Mouse (Mus musculus) lung, adult 18-20 months (tissue): ENCODE measurements around the gene Pgm5.

Experiments
- DNase-seq, 2 experiments: peaks; one replicate each; pipeline ENCODE4 v3.0.0; 2022; ENCODE audit warnings: mixed read lengths in 2 of 2

Pgm5 gene

DNA sequence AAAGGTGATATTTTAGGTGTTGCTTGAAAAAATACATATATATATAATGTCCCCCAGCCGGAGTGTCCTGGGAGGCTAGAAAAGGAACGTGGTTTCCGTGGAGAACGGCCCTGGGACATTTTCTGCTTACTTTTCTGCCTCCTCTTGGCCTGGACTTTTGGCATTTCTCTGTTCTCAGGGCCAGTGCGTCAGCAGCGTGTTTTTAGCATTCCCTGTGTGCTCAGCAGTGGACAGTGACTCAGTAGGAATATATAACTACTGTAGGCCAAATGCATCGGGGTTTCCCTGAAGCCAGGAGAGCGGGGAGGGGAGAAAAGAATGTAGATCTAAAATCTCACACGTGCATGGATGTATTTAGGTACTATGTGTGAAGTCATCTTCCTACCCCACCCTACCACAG lies 3.8 kb upstream of the Pgm5 start:
- no peak for DNase-seq

DNA sequence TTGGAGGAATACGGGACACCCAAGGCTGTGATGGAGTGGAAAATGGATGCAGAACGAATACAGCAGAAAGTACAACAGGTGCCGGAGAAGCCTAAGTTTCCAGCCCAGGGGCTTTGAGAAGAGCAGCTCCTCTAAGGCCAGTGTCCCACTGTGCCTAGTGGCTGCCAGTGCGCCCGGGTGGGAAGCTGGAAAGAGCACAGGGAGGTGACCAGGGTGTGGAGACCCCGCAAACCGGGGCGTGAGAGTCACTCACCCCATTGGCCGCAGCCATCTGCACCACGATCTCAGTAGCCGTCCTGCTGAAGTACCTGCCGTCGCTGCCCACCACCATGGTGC lies 411 bp downstream of the Pgm5 start:
- no peak for DNase-seq

DNA sequence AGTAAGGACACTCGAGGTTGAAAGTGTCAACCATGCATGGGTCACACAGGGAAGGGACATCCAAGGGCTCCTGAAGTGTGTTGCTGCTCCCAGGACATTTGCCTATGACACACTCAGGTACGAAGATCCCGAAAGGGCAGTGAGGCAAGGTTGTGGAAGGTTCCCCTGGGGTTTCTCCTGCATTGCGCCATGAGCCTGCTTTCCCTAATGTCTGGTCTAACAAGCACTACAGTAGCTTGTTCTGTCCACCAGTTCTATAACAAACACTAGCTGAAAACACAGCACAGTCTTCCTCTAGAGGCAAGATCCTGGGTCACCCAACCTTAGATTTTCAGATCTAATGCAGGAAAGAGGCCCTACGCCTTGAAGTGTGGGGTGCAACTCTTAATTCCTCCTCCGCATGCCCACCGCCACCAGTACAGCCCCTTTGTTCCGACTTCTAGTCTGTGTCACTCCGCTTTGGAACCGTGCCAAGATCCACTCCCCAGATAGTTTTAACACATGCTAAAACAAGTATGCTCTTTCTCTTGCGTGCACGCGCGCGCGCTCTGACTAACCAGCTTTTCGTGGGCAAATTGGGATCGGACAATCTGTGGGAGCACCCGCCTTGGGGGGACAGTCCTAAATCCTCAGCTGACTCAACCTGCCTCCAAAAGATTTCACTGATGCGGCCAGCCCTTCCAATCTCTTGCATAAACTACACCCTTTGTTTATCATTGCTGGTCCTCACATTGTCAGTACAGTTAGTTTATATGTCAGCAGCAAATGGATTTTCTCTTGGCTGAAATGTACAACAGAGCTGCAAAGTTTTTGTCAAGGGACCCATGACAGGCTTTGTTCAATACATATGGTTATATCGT lies 10.0 kb downstream of the Pgm5 start:
- no peak for DNase-seq

DNA sequence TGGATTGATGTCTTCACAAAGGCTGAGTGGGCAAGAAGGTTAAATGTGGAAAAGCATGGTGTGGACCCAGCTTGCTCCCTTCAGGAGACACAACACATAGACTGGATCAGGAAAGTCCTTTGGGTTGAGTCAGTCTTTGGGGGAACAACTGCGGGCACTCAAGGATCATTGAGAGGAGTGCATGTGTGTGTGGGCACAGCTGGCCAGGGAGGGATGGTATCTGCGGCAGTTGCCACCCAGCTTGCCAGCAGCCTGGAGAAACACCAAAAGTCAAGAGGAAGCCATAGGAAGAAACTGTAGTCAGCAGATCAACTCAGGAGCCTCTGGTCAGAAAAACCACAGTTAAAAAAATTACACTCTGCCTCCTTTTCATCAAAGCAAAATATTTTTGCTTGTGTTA lies 12.8 kb downstream of the Pgm5 start:
- no peak for DNase-seq

DNA sequence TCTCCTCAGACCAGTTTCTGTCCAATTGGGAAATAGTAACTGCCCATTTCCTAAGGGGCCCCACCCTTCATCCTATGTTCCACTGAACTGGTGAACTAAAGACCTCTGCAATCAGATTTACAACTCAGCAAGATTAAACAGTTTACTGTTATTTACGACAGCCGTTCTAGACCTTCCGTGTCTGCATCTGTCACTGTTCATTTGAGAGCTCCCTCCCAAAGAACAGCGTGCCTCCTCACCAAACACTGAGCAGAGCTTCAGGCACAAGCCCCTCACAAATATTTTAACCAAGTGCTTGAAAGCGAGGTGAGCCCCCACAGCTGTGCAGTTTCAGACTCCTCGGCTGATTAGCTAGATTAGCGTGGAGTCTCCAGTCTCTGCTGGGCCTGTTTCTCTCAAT lies 13.3 kb downstream of the Pgm5 start:
- DNase-seq: no peak

DNA sequence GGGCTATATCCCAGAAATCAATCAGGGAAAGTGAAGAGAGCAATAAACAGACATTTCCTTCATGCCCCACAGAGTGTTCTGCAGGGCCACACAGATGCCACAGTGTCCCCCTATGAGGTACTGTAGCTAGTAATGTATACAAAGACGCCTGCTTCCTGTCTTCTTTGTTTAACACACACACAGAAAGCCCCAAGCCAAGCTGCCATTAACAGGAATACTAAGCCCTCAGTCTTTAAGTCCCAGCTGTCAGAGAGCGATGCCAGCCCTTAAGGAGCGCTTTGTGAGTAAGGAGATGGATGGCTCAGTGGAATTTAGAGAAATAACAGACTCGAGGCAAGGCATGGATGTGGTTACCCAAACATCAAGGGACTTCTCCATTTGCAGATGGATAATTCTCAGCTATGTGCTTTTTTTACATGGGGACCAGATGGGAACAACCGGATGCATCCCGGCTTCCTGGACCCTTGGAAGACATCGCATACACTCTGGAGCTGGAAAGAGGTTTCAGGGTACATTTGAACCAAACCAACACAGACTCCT lies 16.6 kb downstream of the Pgm5 start:
- no peak for DNase-seq

DNA sequence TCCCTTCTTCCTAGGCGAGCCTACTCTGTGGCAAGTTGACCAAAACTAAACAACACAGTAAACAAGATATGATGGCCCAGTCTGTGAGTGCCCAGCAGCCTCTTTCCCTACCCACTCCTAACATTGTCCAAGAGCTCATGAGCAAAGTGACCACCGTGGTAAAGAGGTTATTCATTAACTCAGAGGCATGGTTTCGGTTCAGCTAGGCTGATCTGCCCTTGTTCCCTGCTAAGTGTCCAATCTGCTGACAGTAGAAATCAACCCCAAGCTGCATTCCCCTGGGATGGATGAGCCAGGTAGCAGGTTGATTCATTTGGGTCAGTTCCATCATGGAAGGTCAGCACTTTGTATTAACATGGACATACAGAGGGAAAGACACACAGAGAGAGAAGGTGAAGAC lies 19.6 kb downstream of the Pgm5 start:
- DNase-seq: no peak

DNA sequence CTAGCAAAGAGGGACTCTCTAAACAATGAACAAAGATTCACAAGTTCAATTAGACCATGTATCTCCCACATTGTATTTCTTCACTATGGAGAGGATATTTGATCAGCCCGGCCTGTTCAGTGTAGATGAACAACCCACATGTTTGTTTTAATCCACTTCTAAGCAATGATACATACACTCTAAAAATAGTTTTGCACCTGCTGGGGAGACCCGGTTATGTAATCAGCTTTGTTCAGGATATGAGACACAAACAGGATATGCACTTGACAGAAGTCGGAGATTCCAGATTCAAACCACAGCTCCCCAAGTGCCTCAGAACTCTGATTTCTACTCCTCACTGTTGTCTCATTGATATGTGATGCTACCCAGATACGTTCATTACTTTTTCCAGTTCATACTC lies 37.1 kb downstream of the Pgm5 start:
- no peak for DNase-seq

DNA sequence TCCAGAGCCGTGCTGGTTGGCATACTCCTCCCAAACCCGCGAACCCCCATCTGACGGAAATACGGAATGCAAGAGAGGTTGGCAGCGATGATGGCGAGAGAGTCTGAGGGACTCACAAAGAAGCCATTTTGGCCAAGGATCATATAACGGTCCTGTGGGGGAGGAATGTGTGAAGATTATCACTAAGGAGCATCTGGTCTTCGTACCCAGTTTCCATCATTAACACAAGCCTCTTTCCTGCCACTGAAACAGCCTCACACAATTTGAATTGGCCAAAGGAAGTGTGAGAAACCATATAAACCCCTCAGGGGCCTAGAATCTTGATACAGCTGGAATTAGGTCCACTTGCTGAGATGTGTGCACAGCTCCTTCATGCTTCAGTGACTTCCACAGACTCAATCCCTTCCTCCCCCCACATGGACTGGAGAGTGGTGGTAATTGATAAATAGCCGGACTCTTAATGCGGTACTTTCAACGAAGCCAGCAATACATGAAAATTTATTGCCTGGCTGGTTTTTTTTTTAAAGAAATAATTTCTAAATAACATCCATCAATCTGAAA lies 45.9 kb downstream of the Pgm5 start:
- DNase-seq: no peak

DNA sequence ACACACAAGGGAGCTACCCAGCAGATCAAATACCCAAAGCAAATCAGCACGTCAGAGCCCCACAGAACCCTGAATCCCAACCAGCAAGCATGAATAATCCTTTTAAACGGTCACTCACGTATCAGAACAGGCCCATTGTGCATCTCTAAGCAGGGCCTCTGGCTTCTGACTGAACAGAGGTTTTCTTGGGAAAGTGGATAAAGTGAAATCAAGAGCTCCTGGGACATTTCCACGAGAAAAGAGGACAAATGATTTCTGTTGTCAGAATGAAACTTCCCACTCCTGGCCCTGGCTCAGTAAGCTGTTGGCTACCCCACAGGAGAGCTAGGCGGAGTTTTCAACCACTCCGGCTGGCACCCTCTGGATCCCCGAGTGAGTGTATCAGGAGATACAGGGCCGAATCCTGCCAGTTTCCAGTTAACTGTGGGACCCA lies 48.8 kb downstream of the Pgm5 start:
- DNase-seq: no peak

DNA sequence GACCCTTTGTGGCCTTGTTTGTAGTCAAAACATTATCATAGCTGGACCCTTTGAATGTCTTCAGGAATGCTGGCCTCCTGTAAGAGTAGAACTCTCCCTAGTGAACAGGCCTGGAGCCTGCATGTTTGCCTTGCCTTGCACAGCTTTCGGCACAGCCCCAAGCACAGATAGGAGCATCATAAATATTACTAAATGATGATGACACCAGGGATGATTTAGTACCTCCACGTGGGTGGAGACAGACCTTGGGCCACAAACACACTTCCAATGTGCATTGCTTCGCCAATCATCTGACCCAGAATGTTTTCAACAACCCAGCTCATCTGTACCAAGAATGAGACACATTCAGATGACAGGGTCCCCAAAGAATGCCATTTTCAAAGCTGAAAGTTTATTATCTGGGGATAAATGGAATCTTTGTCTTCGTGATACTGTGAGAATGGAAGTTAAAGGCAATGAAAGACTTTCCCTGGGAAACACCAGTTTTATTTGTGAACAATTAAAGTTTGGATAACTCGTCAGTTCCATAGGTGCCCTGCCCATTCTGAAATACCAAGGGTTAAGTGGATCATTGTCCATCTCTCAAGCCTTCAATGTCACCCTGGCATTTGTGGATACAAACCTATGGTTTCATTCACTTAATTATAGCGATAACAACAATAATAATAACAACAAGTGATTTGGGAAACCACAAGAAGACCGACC lies 49.4 kb downstream of the Pgm5 start:
- no peak for DNase-seq

DNA sequence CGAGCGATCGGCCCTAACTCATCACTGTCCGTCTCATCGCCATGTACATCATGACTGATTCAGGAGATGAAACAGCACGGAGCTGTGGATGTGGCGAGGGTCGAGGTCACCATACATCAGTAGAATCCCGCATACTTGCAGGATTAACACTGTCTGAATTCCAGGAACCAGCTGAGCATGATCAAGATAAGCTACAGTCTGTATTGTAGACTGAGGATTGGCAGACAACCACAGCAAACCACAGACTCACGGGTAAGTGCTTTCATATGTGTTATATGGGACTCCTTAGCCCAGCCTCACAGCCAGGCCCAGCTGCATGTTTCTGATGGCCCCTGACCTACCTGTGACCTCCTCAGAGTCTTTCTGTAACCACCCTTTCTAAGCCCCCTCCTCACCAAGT lies 50.2 kb downstream of the Pgm5 start:
- no peak for DNase-seq

DNA sequence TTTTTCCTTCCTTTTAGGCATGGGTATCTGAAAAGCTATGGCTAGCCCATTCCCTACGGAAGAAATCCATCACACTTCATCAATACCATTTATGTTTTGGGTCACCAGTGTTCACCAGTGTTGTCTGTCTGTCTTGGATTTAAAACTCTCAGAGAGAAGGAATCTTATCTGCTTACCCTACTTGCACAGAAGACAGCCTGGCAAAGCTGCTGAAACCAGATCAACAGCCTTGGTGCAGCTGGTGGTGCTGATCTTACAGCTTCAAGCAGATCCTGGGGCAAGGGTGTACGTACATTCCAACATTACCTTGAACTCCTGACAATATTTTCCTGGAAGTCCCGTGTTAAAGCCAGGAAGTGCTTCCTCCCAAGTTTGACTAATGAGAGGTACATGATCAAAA lies 55.6 kb downstream of the Pgm5 start:
- no peak for DNase-seq

DNA sequence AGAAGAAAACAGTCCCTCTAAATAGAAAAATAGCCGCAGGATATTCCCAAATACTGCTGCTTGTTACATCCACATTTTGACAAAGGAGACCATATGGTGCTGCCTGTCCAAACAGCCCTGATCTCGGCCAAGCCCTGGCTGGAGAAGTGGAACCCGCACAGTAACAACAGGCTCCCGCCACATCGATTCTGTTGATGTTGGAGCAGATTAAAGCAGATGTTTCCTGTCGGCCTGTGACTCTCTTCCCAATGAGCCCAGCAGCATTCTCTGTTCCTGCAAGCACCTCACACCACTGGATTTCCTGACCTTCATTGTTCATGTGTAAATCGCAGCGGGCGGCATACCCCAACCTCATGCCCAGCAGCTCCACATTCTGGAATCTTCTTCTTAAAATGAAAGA lies 64.0 kb downstream of the Pgm5 start:
- DNase-seq: peak; percentile 7 to 13

DNA sequence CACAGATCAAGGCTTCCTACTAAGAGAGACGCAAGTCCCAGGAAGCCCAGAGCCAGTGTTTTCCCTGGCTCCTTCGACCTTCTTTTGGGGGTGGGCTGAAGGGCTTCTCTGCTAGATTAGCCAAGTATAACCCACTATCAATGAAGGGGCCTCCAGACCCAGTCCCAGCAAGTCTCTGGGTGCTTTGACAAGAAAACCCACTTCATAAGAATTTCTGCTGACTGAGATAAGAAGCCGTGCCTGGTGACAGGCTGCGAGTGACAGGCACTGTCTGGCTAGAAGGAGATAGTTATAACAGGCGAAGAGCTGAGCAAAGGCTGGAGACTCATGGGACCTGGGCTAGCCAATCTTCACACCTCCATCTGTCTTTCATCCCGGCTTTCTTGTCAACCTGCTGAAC lies 67.3 kb downstream of the Pgm5 start:
- DNase-seq: no peak

DNA sequence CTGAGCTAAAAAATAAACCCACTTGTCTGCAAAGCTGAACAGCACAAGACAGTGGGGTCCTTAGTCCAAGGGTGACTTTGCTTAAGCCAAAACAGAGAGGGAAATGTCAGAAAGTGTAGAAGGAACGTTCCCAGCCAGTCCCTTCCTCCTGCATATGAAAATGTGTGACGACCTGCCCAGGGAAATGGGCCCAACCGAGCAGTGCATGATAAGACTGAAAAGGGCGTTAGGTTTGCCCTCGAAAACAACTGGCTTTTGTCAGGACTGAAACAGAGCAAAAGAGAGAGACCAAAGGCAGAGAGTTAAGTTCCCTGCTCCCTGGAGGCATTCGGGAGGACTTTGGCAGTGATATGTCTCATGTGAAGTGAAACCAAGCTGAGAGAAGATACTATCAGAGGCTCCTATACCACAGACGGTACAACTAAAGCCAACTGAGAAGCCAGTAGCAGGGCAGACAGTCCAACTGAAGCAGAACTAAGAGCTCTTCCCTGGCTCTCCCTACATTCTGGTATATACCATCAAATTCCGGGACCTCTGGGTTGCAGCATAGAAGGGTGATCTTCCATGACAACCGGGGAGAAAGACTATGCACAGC lies 68.0 kb downstream of the Pgm5 start:
- no peak for DNase-seq

DNA sequence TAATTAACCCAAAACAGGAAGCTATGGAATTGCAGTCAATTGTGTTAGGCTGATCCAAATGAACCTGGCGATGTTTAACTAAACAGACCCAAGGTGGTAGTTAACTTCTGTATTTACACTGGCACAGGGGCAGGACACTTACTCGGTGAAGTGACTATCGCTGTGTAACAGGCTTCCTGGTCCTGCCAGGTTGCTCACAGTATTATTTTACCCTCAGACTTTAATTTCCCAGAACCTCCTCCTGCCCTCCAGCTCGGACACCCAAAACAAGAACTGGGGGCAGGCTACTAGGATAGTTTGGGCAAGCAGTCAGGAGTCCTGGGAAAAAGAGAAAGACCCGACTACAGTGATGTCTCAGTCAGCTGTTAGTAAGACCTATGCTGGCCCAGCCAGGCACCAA lies 68.8 kb downstream of the Pgm5 start:
- no peak for DNase-seq

DNA sequence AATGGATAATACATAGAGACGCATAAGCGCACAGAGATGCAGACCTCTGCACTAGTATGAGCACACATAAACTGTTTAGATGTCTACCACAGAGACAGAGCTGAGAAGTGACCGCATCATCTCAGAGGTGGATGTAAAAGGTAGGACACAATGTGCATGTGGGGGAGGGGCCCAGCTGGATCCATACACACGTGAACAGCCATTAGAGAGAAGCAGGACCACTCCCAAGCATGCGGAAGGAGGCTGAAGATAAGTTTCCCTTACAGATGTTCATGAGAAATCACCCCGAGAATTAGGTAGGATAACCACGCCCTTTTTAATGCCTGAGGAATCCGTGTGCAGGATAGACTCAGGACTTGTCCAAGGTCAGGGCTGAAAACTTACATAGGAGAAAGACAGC lies 75.8 kb downstream of the Pgm5 start:
- DNase-seq: no peak

DNA sequence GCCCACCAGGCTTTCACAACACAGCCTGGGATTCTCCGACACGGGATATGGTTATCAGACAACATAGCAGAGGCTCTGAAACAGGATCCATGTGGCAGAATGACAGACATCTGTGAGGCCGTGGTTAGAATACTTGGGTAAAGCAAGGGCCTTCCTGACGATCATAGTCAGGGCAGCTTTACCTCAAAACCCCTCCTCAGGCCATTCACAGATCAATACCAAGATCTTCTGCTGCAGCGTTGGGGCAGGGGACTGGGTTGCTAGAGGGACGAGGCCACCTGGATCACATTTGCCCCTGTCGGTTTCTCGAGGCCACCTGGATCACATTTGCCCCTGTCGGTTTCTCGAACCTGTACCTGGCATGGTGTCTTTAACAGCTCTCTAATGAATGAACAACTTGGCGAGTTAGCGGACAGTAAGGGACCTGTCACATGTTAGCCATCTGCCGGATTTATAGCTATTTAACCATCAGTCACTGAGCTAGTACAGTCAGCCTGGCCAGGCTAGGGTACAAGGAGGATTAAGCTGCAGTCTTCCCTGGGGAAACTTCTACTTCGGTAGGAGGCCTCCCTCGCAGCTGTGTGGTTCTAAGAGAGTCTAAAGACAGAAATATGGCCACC lies 76.5 kb downstream of the Pgm5 start:
- DNase-seq: no peak

DNA sequence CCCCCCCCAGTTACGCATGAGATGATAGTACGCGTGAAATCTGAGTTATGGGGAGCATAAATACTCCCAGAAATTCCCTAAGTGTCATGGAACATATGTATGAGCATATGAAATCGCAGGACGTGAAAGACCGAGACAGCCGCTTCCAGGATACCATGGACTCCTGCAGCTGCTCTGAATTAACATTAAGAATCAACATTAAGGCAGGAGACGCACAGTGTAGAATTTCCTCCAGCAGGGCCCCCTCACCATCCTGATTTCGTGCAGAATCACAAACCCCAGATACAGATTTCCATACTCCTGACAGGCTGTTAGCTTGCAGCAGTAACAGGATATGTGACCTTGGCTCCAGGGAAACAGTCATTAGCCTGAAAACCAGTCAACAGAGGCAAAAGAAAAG lies 77.9 kb downstream of the Pgm5 start:
- no peak for DNase-seq

DNA sequence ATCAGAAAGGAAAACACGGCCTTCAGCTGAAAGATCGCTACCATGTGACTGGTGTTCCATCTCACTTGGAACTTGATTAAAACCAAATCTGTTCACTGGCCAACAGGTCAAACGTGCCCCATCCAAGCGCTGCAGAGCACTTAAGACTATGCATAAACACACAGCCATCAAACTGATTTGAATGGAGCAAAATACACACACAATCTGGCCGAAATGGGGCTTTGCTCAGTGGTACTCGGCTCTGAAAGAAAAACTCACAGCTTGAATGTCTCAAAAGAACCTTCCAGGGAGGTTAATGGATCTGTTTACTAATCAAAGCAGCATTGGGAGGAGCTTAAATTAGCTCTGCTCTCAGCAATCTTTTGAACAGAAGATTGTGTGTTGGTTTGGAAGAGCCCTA lies 81.7 kb downstream of the Pgm5 start:
- peak in 1 of 2 experiments; percentile 10 for DNase-seq

DNA sequence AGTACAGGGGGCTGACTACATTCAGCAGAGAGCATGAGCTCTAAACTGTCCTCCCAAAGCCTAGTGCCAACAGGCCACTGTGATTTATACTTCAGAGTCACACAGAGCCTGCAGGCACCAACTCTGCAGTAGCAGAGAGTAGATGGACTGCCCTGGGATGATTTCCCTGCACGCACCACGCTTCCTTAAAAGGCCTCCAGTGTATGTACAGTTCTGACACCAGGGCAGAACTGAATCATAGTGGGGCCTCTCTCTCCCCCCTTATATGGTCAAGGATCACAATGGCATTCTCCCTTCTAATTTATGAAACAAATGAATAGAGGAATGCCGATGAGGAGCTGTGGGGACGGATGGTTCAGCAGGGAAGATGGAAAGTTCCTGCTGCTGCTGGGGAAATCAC lies 91.3 kb downstream of the Pgm5 start:
- DNase-seq: no peak

DNA sequence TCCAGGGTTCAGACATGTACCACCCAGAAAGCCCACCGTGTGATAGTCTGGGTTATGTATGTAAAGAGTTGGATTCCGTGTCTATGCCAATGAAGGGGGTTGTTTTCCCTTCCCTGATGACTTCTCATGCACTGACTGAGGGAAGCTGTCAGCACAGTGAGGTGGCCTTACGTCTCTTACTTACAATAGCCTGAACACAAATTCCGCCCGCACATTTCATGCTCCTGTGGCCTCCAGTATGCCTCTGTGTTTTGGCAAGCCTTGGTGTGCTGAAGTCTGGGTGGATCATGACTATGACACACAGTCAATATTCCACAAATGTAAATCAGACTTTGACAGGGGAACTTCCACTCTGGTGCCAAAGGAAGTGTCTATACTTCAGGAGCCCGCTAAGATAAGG lies 94.3 kb downstream of the Pgm5 start:
- DNase-seq: no peak
